12 mouse cellular contexts compared by ENCODE assay signal in the genomic region with DNA sequence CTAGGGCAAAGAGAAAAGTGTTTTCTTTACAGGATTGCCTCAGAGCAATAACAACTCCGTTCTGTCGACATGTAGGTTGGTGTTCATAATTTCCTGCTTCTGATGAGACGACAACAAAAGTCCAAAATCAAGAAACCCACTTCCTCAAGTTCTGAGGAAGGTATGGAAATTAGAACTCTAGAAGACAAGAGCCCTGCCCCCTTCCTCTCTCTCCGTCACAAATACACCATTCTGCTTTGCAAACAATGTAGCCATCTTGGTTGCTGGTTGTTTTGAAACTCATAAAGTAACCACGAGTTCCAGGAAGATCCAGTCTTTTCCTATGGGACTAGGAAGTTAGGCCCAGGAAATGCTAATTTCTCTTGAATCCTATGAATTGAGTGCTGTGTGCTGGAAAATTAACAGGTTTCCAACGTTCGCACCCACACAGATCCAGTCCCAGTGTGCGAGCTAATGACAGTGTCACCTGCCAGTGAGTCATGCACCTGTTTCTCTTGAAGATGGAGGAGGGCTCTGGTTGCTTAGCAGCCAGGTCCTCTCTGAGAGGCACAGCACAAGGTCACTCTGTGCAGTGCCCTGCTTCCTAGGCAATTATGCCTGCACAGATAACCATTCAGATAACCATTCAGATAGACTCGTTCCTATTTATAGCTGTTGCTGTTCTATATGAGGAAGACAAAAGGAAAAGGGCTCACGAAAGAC.
A peak's percentile ranks its signal among the peaks of the same experiment; 100 is the strongest.
DNase-seq lines count a peak whose midpoint lies in the region; ATAC-seq and TF ChIP-seq lines count a peak whose summit lies in the region.
"Had no signal": no experiment of that assay in that cellular context is flagged by ENCODE, and none has a peak within 500 bp of the region (broad histone marks: within the 10 kb centered on the region; RNA-seq: fewer than 3 reads in every experiment).

No protein-coding gene starts in this region.

- peaks cover 21% of the 10 kb centered on the region for H3K4me1 ChIP-seq in heart, embryonic 10.5 days
- H3K4me1 ChIP-seq in intestine, embryonic 15.5 days (replicated peaks) = no peaks in the 10 kb centered on the region; the same call in 1 of the 2 replicates
- H3K4me1 ChIP-seq in thymus, adult 2 months (replicated peaks; ENCODE audit: control insufficient read depth, insufficient read depth, low read length) = no peaks in the 10 kb centered on the region
- H3K4me1 ChIP-seq in lung, adult 2 months (ENCODE audit: control insufficient read depth, insufficient read depth, low read length) = peaks cover 3% of the 10 kb centered on the region; the same call in 1 of the 2 replicates

- ATAC-seq in intestine, embryonic 15.5 days = peak; percentile 98

- H3K9me3 ChIP-seq in heart, embryonic 10.5 days = no peaks in the 10 kb centered on the region
- no peaks in the 10 kb centered on the region for H3K9me3 ChIP-seq in intestine, embryonic 15.5 days

- H3K36me3 ChIP-seq in heart, embryonic 10.5 days = no peaks in the 10 kb centered on the region
- no peaks in the 10 kb centered on the region for H3K36me3 ChIP-seq in intestine, embryonic 15.5 days
- H3K36me3 ChIP-seq in thymus, adult 2 months (ENCODE audit: control insufficient read depth, insufficient read depth, low read length) = no peaks in the 10 kb centered on the region

- WGBS in heart, embryonic 10.5 days = 60% methylated on average over 10 of the region's 10 CpGs
- 60% methylated on average over 10 of the region's 10 CpGs for WGBS in intestine, embryonic 15.5 days
- WGBS in thymus, adult 2 months = 51% methylated on average over 10 of the region's 10 CpGs
- 47% methylated on average over 10 of the region's 10 CpGs for WGBS in lung, adult 2 months

- TF ChIP-seq CTCF in thymus, adult 2 months (IDR thresholded peaks at IDR 0.05; ENCODE audit: borderline replicate concordance, control insufficient read depth, extremely low read depth, insufficient read depth, low read length, poor library complexity) = no peak
- no peak for TF ChIP-seq CTCF in lung, adult 2 months (IDR thresholded peaks at IDR 0.05; ENCODE audit: insufficient read depth, low read length)

- H3K4me2 ChIP-seq in intestine, embryonic 15.5 days (replicated peaks) = peak overlapping the region; percentile 30
- H3K4me2 ChIP-seq: lung, embryonic 14.5 days had no signal

- H3K4me3 ChIP-seq in heart, embryonic 10.5 days = no peak overlapping the region
- H3K4me3 ChIP-seq in intestine, embryonic 15.5 days (replicated peaks) = no peak overlapping the region
- H3K4me3 ChIP-seq in thymus, adult 2 months (ENCODE audit: control insufficient read depth, insufficient read depth, low read length) = no peak overlapping the region
- H3K4me3 ChIP-seq in lung, adult 2 months (replicated peaks; ENCODE audit: extremely low read depth, low read depth, low read length) = no peak overlapping the region
- H3K4me3 ChIP-seq: left cerebral cortex, adult 2 months; myocyte had no signal

- no peak overlapping the region for H3K9ac ChIP-seq in intestine, embryonic 15.5 days
- H3K9ac ChIP-seq: lung, embryonic 14.5 days had no signal

- peak; percentile 65 for DNase-seq in heart, embryonic 10.5 days (ENCODE audit: low spot score)
- DNase-seq in heart, adult 8-10 months (ENCODE audit: low spot score) = no peak
- peak; percentile 38 to 65 for DNase-seq in right cerebral cortex, postnatal 10 days (ENCODE audit: low spot score in 2 of 2)
- no peak for DNase-seq in right cerebral cortex, postnatal 25 days
- no peak for DNase-seq in thymus, adult 2 months
- DNase-seq in spleen, postnatal 14 days (ENCODE audit: low spot score in 2 of 2) = no peak
- no peak for DNase-seq in lung, adult 2 months
- DNase-seq: adrenal gland, adult 8-10 months; lung, embryonic 14.5 days had no signal

- no peak overlapping the region for H3K27ac ChIP-seq in heart, embryonic 10.5 days
- H3K27ac ChIP-seq in intestine, embryonic 15.5 days = 0 out of 2 replicates have a peak overlapping the region, but pooled peaks have one; percentile 19
- H3K27ac ChIP-seq in thymus, adult 2 months (ENCODE audit: control insufficient read depth, insufficient read depth, low read length) = no peak overlapping the region
- H3K27ac ChIP-seq: left cerebral cortex, adult 2 months had no signal

- H3K27me3 ChIP-seq in heart, embryonic 10.5 days (ENCODE audit: insufficient read depth, poor library complexity, severe bottlenecking) = no peaks in the 10 kb centered on the region
- no peaks in the 10 kb centered on the region for H3K27me3 ChIP-seq in intestine, embryonic 15.5 days (replicated peaks)
- no peaks in the 10 kb centered on the region for H3K27me3 ChIP-seq in thymus, adult 2 months (ENCODE audit: control insufficient read depth, insufficient read depth, low read length)

- TF ChIP-seq POLR2A in thymus, adult 2 months (IDR thresholded peaks at IDR 0.05; ENCODE audit: control insufficient read depth, extremely low read depth, insufficient read depth, low read length, poor library complexity) = no peak
- TF ChIP-seq POLR2A in lung, adult 2 months (IDR thresholded peaks at IDR 0.05; ENCODE audit: borderline replicate concordance, extremely low read depth, low read depth, low read length) = no peak

Comparison
In these comparisons a context has a peak if more than half of its experiments do, and no peak if none do; other contexts are left out.
1. DNase-seq: peak in heart, embryonic 10.5 days (single experiment) and right cerebral cortex, postnatal 10 days (2 of 2); none in heart, adult 8-10 months (single experiment), right cerebral cortex, postnatal 25 days (single experiment), thymus, adult 2 months (single experiment), spleen, postnatal 14 days (0 of 2) and lung, adult 2 months (single experiment).